Mouse (Mus musculus) heart, postnatal 0 days (tissue): ENCODE measurements at regions not wholly inside any gene's neighbourhood (a gene's known extent, or its start where the extent isn't known, plus 50 kb on each side); places are given as distances from the start of the nearest gene placed in this dataset.

Experiments
- CTCF ChIP-seq: IDR thresholded peaks from 2 replicates; pipeline ENCODE4 v1.5.1; 2016; ENCODE audit warnings: antibody characterized with exemption, control low read depth, low read depth
- EP300 ChIP-seq: IDR thresholded peaks from 2 replicates; pipeline ENCODE4 v1.6.1; 2016; ENCODE audit warnings: antibody characterized with exemption, low read depth

GRCm38 (mm10) chr10:95057051-95057714, 112.5 kb upstream of the Plxnc1 start:
- TF ChIP-seq CTCF (no peak), EP300 (no peak)
